Mouse (Mus musculus): ENCODE data around the gene Gm42906. TPM values are rescaled to one million over a fixed set of nuclear protein-coding genes. Genes with fewer than 3 reads are reported as not detected.

The Gm42906 gene
- polyA plus RNA-seq, 1 experiment from 2014 or later: not detected

DNA sequence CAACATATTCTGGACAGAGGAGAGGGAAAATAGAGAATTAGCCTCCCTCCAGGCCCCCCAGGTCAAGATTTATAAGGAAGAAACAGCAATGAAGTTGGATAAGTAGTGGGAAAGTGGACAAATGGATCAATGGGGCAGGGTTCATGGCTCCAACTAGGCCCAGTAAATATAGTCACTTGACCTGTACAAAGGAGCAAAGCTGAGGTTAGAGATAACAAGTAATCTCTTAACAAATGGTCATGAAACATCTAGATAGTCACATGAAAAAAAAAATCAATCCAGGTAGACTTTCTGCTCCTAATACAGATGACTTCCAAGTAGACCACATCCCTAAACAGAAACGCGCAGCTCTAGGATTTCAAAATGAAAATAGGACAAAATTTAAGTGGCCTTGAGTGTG is 350.0 kb downstream of the Gm42906 start:
- H3K4me1 ChIP-seq: no peaks in the 10 kb centered on the region
- H3K36me3 ChIP-seq: no peaks in the 10 kb centered on the region
- no peak overlapping the region for H3K9ac ChIP-seq
- 96% methylated on average over 2 of the region's 2 CpGs for WGBS
- no peaks in the 10 kb centered on the region for H3K27me3 ChIP-seq (replicated peaks)
- no peak for ATAC-seq (ENCODE audit: low FRiP score, low read depth)
- no peak overlapping the region for H3K27ac ChIP-seq
- 0 out of 2 replicates have a peak, but pooled peaks cover 5% of the 10 kb centered on the region for H3K9me3 ChIP-seq
- no peak overlapping the region for H3K4me2 ChIP-seq (replicated peaks)
- H3K4me3 ChIP-seq: no peak overlapping the region

DNA sequence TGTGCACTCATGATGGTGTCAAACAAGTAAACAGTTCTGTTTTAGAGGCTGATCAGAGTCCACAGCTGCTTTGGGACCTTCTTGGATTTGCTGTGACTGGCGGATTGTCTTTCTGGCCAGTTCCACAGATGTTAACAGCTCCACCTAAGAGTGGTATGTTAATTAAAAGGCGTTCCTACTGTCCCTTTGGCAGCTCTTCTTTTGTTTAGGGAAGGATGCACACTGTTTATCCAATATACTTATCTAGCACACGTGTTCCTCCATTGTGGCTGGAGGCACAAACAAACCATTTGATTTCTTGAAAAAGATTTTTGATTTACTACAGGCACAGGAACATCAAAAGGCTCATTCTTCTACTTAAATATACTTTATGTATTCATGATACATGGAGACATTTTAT is 351.0 kb downstream of the Gm42906 start:
- Histone ChIP-seq H3K4me3 (no peak overlapping the region), H3K9me3 (0 out of 2 replicates have a peak, but pooled peaks cover 5% of the 10 kb centered on the region), H3K4me2 (replicated peaks) (no peak overlapping the region), H3K27ac (no peak overlapping the region), H3K4me1 (no peaks in the 10 kb centered on the region), H3K9ac (no peak overlapping the region), H3K36me3 (no peaks in the 10 kb centered on the region), H3K27me3 (replicated peaks) (no peaks in the 10 kb centered on the region)
- 72% methylated on average over 3 of the region's 3 CpGs for WGBS
- no peak for ATAC-seq (ENCODE audit: low FRiP score, low read depth)

DNA sequence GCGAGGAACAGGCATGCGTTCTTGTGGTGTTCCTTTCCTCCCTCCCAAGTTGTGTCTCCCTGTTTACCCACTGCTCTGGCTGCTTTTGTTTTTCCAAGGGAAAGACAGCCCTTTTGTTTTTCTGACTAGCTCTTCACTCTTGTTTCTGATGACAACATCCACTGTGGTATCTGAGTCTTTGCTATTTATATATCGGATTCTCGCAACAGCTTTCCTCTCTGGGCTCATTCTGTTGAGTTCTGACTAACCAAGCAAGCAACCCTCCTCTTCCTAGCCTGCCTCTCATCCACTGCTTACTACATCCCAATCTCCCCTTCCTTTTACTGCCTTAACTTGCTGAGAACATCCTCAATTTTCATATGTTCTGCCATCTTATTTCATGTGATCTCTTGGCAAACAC is 353.7 kb downstream of the Gm42906 start:
- Histone ChIP-seq H3K27ac (no peak overlapping the region), H3K27me3 (replicated peaks) (no peaks in the 10 kb centered on the region), H3K4me1 (no peaks in the 10 kb centered on the region), H3K4me3 (no peak overlapping the region), H3K4me2 (replicated peaks) (no peak overlapping the region), H3K9ac (no peak overlapping the region), H3K36me3 (no peaks in the 10 kb centered on the region), H3K9me3 (0 out of 2 replicates have a peak, but pooled peaks cover 5% of the 10 kb centered on the region)
- no peak for ATAC-seq (ENCODE audit: low FRiP score, low read depth)
- WGBS: 83% methylated on average over 4 of the region's 4 CpGs

DNA sequence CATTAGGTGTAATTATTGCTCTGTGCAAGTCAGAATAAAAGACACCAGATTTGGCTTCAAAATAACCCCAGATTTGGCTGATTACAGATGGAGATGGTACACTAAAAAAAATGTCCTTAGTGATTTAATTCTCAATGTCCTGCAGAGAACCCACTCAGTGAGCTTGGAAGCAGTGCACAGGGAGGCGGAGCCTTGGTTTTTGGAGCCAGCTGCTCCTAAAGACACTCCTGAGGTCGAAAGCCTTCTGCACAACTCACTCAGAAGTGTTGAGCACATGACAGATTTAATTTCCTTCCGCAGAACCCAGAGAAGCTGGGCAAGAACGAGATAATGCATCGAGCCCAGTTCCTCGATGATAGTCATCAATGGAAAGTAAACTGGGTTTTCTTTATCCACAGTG is 356.5 kb downstream of the Gm42906 start:
- no peak for ATAC-seq (ENCODE audit: low FRiP score, low read depth)

DNA sequence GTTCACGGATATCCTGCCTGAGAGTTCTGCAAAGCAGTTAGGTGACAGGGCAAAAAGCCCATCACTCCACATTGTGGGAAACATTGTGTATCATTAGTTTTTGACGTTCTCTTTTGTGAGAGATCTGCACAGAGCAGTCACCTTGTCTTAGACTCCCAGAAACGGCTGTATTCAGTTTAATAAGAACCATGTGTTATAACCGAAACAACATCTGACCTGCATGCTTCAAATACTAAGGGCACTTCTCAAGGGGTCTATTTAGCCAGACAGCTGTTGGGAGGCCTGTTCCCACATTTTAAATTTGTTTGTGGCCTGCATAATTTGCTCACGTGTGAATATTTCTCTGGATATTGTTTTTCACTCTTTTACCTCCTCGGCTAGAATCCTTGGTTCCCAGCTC is 357.1 kb downstream of the Gm42906 start:
- H3K4me3 ChIP-seq: no peak overlapping the region
- no peak overlapping the region for H3K4me2 ChIP-seq (replicated peaks)
- no peak overlapping the region for H3K9ac ChIP-seq
- H3K36me3 ChIP-seq: no peaks in the 10 kb centered on the region
- H3K4me1 ChIP-seq: no peaks in the 10 kb centered on the region
- H3K27me3 ChIP-seq (replicated peaks): no peaks in the 10 kb centered on the region
- 77% methylated on average over 6 of the region's 6 CpGs for WGBS
- no peak for ATAC-seq (ENCODE audit: low FRiP score, low read depth)
- H3K27ac ChIP-seq: no peak overlapping the region
- 0 out of 2 replicates have a peak, but pooled peaks cover 5% of the 10 kb centered on the region for H3K9me3 ChIP-seq

More for the DNA sequence above, 356.5 kb downstream of the Gm42906 start:
- H3K27ac ChIP-seq: no peak overlapping the region
- H3K36me3 ChIP-seq: no peaks in the 10 kb centered on the region
- no peak overlapping the region for H3K4me3 ChIP-seq
- no peaks in the 10 kb centered on the region for H3K27me3 ChIP-seq (replicated peaks)
- no peaks in the 10 kb centered on the region for H3K4me1 ChIP-seq
- 83% methylated on average over 6 of the region's 6 CpGs for WGBS
- H3K9me3 ChIP-seq: 0 out of 2 replicates have a peak, but pooled peaks cover 5% of the 10 kb centered on the region
- no peak overlapping the region for H3K4me2 ChIP-seq (replicated peaks)
- H3K9ac ChIP-seq: no peak overlapping the region

DNA sequence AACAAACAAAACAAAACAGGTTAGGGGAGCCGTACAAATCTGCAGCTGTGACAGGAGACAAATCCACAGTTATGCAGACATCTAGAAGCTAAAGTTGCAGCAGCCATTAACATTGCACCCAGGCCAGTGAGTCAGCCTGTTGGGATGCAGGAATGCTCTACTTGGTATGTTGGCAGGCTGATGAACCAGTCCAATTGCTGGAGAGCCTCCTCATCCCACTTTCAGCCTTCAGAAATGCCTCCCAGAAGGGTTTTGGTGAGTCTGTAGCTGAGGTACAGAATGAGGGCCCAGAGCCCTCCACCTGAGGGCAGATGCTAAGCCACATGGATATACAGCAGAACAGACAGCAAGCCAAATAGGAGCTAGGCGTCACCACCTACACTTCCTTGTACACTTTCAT is 358.4 kb downstream of the Gm42906 start:
- Histone ChIP-seq H3K9me3 (no peaks in the 10 kb centered on the region), H3K4me2 (replicated peaks) (no peak overlapping the region), H3K9ac (no peak overlapping the region), H3K27me3 (replicated peaks) (no peaks in the 10 kb centered on the region), H3K4me1 (no peaks in the 10 kb centered on the region), H3K27ac (no peak overlapping the region), H3K4me3 (no peak overlapping the region), H3K36me3 (no peaks in the 10 kb centered on the region)
- ATAC-seq (ENCODE audit: low FRiP score, low read depth): no peak
- WGBS: 89% methylated on average over 2 of the region's 2 CpGs

DNA sequence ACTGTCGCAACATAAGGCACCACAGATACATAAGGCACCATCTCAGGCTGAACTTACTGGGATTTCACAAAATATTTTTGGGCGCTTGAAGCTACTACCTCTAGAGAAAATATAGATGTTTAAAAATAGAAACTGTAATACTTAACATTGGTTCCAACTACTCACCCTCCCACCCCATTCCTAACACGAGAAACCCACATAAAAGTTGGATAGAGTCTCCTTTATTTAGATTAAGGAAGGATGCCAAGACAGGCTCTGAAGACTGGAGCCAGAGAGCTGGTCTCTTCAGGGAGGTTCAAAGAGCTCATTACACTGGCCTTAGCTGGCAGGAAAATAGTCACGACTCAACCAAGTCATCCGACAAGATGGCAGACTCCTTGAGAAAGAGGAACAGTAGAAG is 361.9 kb downstream of the Gm42906 start:
- WGBS: 88% methylated on average over 5 of the region's 5 CpGs
- Histone ChIP-seq H3K4me2 (replicated peaks) (no peak overlapping the region), H3K4me1 (no peaks in the 10 kb centered on the region), H3K4me3 (no peak overlapping the region), H3K36me3 (peaks cover 16% of the 10 kb centered on the region), H3K9me3 (no peaks in the 10 kb centered on the region; the same call in 1 of the 2 replicates), H3K27me3 (replicated peaks) (no peaks in the 10 kb centered on the region), H3K9ac (no peak overlapping the region), H3K27ac (no peak overlapping the region)
- ATAC-seq (ENCODE audit: low FRiP score, low read depth): no peak

DNA sequence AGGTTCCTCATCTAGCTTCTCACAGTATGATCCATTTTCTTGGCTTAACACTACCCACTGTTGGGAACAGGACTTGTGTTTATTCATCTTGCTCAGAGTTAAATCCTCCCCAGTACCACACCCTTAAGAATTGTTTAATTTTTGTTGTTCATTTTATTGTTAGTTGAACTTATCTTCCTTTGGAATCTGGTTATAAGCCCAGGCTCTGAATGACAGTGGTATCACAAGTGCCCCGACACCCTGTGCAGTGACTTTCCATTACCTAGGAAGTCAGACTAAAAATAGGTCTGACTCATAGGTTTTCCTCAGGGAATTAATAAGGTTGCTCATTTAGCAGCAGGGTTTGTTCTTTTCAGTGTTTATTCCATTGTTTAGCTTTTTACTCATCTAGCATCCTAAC is 362.7 kb downstream of the Gm42906 start:
- Histone ChIP-seq H3K27ac (no peak overlapping the region), H3K9ac (no peak overlapping the region), H3K9me3 (no peaks in the 10 kb centered on the region; the same call in 1 of the 2 replicates), H3K4me3 (no peak overlapping the region), H3K4me1 (0 out of 2 replicates have a peak, but pooled peaks cover 5% of the 10 kb centered on the region), H3K36me3 (peaks cover 16% of the 10 kb centered on the region), H3K27me3 (replicated peaks) (no peaks in the 10 kb centered on the region), H3K4me2 (replicated peaks) (no peak overlapping the region)
- ATAC-seq (ENCODE audit: low FRiP score, low read depth): no peak
- WGBS: 93% methylated on average over 1 of the region's 1 CpGs

DNA sequence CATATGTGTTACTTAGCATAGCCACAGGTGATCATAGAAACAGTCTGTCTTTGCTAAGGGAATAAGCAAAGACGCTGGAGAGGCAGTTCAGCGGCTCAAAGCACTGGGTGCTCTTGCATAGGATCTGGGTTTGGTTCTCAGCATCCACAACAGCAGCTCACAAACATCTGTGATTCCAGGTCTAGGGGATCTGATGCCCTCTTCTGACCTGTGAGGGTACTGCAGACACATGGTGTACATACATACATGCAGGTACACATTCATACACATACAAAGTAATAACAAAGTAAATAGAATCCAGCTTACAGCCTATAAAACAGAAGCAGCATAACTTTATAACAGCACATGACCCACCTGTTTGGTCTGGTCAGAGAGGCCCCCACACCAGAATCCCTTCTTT is 366.0 kb downstream of the Gm42906 start:
- H3K36me3 ChIP-seq: peaks cover 16% of the 10 kb centered on the region
- H3K4me2 ChIP-seq (replicated peaks): no peak overlapping the region
- no peak overlapping the region for H3K9ac ChIP-seq
- H3K27ac ChIP-seq: no peak overlapping the region
- 97% methylated on average over 2 of the region's 2 CpGs for WGBS
- no peaks in the 10 kb centered on the region for H3K27me3 ChIP-seq (replicated peaks)
- 0 out of 2 replicates have a peak, but pooled peaks cover 7% of the 10 kb centered on the region for H3K4me1 ChIP-seq
- H3K9me3 ChIP-seq: no peaks in the 10 kb centered on the region; the same call in 1 of the 2 replicates
- H3K4me3 ChIP-seq: no peak overlapping the region
- ATAC-seq (ENCODE audit: low FRiP score, low read depth): no peak

DNA sequence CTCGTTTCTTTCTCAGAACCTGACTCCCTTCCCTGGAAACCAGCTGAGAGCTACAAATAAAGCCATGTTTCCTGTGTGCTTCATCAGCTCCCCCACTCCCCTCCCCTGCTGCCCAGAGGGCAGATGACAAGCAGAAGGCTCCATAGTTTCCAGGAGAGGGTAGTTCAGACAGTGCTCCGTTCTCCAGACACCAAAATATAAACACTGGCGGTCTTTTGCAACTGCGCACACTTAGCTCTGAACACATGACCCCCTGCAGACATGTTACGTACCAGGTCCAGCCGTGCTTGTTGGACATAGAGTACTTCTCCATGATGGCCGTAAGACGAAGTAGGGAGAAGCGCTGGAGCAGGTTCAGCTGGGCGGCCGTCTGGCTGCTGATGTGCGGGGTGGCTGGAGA is 367.5 kb downstream of the Gm42906 start:
- H3K4me1 ChIP-seq: peaks cover 12% of the 10 kb centered on the region; the same call in 1 of the 2 replicates
- peak; percentile 45 for ATAC-seq (ENCODE audit: low FRiP score, low read depth)
- no peak overlapping the region for H3K4me3 ChIP-seq
- H3K27me3 ChIP-seq (replicated peaks): no peaks in the 10 kb centered on the region
- no peak overlapping the region; the same call in 1 of the 2 replicates for H3K4me2 ChIP-seq (replicated peaks)
- no peaks in the 10 kb centered on the region; the same call in 1 of the 2 replicates for H3K9me3 ChIP-seq
- 66% methylated on average over 12 of the region's 12 CpGs for WGBS
- H3K27ac ChIP-seq: no peak overlapping the region; the same call in 1 of the 2 replicates
- H3K36me3 ChIP-seq: peaks cover 16% of the 10 kb centered on the region
- no peak overlapping the region for H3K9ac ChIP-seq

DNA sequence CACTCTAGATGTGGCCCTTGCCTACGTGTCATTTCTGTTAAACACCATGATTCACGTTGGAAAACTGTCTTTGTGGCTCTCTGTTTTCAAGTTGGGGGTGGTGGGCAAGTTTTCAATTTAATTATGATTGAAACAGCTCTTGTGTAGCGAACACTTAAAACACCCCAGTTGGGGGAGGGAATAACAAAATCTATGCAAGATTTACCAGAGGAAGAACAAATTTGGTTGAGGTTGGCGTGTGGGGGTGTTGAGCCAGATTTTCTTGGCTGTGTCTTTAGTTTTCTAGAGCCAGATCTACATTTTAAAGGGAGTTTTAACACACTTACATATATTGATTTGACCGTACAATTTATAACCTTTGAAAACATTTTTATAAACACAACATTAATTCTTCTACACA is 368.2 kb downstream of the Gm42906 start:
- H3K4me1 ChIP-seq: peaks cover 13% of the 10 kb centered on the region
- H3K27me3 ChIP-seq (replicated peaks): no peaks in the 10 kb centered on the region
- peaks cover 16% of the 10 kb centered on the region for H3K36me3 ChIP-seq
- no peak for ATAC-seq (ENCODE audit: low FRiP score, low read depth)
- 89% methylated on average over 5 of the region's 5 CpGs for WGBS
- H3K9ac ChIP-seq: no peak overlapping the region
- H3K27ac ChIP-seq: no peak overlapping the region
- H3K4me2 ChIP-seq (replicated peaks): no peak overlapping the region
- no peak overlapping the region for H3K4me3 ChIP-seq
- H3K9me3 ChIP-seq: no peaks in the 10 kb centered on the region; the same call in 1 of the 2 replicates

DNA sequence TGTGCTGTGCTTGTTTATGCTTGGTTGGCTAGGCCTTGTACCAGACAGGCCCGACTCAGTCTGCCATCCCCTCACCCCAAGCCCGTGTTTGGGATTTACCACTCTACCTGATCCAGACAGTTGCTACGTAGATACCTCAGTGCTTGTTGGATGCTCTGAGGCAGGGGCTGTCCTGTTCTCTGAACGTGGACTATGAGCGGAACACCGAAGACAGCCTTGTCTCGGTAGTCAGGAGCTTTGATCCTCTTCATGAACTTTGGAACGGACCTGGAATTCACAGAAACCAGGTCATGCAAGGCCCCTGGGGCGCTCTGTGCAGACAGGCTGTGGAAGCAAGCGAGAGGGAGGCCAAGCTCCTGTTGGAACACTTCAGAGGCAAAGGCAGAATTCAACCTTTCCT is 368.6 kb downstream of the Gm42906 start:
- Histone ChIP-seq H3K4me2 (replicated peaks) (no peak overlapping the region), H3K9me3 (no peaks in the 10 kb centered on the region; the same call in 1 of the 2 replicates), H3K36me3 (peaks cover 16% of the 10 kb centered on the region), H3K27ac (no peak overlapping the region), H3K4me1 (peaks cover 17% of the 10 kb centered on the region), H3K4me3 (no peak overlapping the region), H3K9ac (no peak overlapping the region), H3K27me3 (replicated peaks) (no peaks in the 10 kb centered on the region)
- 92% methylated on average over 10 of the region's 10 CpGs for WGBS
- no peak for ATAC-seq (ENCODE audit: low FRiP score, low read depth)

DNA sequence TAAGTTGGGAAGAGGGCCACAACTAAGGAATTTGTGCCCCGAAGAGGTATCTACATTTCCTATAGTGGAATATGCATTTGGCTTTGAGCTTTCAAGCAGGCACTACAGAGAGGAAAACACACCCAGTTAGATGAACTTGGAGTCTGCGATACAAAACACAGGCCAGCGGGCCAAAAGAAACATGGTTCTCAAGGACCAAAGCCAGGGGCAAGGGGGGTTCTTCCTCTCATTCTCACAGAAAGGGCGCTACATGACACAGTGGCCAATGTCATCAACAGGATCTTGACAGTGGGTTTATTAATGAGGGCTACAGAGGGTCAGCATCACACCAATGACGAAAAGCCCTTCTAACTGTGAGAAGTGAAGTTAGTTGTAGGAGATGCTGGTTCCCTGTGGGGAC is 370.2 kb downstream of the Gm42906 start:
- H3K4me1 ChIP-seq: peaks cover 18% of the 10 kb centered on the region
- H3K4me2 ChIP-seq (replicated peaks): no peak overlapping the region
- no peaks in the 10 kb centered on the region for H3K27me3 ChIP-seq (replicated peaks)
- H3K36me3 ChIP-seq: peaks cover 10% of the 10 kb centered on the region
- H3K4me3 ChIP-seq: no peak overlapping the region
- no peak for ATAC-seq (ENCODE audit: low FRiP score, low read depth)
- H3K9ac ChIP-seq: no peak overlapping the region
- WGBS: 92% methylated on average over 5 of the region's 5 CpGs
- H3K9me3 ChIP-seq: no peaks in the 10 kb centered on the region; the same call in 1 of the 2 replicates
- no peak overlapping the region for H3K27ac ChIP-seq

All from neural tube, embryonic 12.5 days (tissue).